Mouse (Mus musculus) forelimb bud, embryonic 11.5 days (tissue): ENCODE data around the gene Iqsec1.

Experiments
- DNase-seq: peaks from one replicate; pipeline ENCODE4 v3.0.0-alpha.2; 2012; ENCODE audit warnings: low read depth, low spot score

The Iqsec1 gene

DNA sequence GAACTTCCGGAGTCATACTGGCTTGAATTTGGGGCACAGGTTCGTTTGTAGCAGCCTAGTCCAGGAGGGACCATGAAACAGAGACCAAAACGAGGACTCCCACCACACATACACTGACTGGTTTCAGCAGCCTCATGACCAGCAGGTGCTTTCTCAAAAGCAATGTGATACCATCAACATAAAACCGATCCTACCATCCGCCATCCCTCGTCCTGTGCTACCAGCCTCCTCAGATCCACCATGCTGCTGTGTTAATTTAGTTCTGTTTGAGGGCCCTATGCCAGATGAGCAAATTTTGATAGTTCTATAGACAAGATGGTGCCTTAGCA lies 232.9 kb downstream of the Iqsec1 start:
- no peak for DNase-seq

DNA sequence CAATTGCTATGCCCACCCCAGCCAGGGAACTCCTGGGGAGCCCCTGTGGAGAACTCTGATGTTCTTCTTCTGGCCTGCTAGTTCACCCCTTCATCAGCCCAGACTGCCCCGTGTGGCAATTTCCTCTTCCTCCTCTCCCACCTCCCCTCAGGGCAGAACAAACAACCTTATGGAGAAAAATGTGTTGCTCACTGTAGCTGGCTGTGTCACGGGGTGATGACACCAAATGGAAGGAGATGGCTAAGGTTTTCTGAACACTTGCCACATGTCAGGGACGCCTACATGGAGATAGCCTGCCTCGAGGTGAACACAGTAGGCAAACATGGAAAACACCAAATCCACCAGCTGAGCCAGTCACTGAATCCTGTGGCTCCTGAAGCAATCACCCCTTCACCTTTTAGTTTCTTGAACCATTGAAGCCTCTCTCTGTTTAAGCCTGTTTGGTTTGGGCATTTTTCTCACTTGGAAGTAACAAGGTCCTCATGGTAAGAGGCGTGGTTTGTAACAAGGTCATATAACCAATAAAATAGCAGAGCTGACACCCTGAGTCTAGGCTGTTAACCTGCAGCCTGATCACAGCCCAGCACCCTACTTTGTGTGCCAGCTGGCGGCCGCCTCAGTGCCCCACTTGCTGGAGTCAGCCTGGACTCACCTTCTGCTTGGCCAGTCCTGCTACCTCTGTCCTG lies 233.4 kb downstream of the Iqsec1 start:
- no peak for DNase-seq

DNA sequence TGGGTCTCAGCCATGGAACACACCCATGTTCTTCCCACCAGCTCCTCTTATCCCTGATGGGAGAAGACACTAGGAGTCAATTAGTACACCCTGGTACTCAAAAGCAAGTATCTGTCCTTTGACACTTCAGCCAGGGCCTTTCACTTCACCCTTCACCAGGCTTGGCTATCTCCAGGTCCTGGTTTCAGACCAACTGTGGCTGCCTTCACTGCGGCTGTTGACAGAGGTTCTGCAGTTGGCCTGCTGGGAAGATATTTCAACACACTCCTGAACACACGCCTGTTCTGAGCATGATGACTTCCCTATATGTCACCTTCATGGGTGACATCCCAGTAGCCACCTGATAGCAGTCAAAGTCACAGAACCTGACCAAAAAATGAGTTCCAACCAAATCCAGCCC lies 234.4 kb downstream of the Iqsec1 start:
- DNase-seq = no peak

DNA sequence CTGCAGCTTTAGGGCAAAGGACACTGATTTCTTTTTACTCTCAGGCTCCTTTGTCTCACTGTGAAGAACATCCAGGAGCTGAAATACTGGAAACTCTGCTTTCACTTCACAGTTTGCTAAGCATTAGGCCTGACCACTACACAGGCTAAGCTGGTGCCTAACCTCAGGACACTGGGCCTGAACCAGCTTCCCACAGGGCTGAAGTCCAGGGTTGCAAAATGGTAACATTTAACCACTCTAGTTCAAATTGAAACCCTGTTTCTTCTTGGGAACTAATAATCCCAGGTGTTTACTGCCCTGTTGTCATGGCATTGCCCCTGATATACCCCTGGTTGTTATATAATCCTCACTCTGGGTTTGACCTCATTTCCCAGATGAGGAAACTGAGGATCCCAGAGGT lies 234.8 kb downstream of the Iqsec1 start:
- DNase-seq = no peak

DNA sequence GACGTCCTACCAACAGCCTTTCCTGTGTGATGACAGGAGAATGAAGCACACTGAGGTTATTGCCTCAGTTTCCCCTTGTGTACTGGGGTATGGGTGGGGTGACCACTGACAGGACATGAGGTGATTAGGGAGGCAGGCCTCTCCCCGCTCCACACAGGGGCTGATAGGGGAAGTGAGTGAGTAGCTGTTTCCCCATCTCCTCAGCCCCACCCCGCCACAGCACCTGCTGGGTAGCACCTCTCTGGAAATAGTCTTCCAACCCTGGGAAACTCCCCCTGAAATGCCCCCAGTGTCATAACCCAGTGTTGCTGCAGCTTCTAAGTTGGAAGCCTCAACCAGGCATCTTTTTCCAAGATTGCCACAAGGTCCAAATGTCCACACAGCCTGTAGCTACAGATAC lies 236.9 kb downstream of the Iqsec1 start:
- no peak for DNase-seq

DNA sequence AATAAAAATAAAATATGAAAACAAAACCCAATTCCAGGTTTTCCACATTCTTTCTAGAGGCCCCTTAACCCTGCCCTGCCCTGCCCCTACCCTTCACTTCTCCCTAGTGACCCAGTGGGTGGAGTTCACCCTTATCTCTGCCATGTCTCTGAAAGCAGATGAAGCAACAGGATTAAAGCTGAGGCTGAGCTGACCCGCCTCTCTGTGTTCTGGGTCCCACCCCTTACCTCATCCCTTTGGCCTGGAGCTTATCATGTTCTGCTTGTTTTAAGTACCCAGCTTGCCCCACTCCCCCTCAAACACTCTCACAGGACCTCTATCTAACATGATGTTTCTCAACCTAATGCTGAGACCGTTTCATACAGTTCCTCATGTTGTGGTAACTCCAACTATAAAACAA lies 238.4 kb downstream of the Iqsec1 start:
- no peak for DNase-seq

DNA sequence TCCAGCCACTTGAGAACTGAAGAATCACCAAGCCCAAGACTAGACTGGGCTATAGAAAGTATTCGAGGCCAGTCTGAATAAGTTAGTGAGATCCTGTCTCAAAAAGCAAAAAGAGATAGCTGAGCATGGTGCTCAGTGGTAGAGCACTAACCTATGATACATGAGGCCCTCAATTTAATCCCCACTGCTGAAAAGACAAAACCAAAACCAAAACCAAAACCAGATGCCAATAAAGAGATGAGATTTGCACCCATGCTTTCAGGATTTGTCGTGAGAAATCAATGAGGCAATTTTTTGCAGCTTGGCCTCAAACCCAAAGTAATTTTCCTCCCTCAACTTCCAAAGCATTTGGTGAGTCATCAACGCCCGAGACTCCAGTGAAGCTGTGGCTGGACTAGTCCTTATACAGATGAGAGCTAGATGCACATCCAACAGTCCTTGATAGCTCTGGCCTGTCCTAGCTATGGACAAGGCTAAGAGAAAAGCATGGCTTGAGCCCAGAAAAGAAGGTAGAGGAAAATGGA lies 239.0 kb downstream of the Iqsec1 start:
- no peak for DNase-seq

DNA sequence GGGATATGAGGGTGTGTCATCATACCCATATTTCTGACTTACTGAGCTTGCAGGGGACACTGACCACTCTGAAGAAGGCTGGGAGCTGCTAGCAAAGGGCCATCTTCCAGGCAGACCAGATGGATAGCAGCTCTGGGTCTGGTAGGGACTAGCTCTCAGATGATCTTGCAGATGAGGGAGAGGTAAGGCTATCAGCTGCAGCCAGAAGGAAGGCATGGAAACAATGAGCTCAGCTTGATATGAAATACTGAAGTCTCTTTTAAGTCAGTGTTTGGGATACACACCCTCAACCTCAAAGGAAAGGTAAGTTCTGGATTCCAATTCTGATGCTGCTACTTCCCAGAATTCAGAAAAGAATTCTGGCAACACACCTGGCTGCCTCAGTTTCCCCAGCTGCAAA lies 239.5 kb downstream of the Iqsec1 start:
- DNase-seq = no peak

DNA sequence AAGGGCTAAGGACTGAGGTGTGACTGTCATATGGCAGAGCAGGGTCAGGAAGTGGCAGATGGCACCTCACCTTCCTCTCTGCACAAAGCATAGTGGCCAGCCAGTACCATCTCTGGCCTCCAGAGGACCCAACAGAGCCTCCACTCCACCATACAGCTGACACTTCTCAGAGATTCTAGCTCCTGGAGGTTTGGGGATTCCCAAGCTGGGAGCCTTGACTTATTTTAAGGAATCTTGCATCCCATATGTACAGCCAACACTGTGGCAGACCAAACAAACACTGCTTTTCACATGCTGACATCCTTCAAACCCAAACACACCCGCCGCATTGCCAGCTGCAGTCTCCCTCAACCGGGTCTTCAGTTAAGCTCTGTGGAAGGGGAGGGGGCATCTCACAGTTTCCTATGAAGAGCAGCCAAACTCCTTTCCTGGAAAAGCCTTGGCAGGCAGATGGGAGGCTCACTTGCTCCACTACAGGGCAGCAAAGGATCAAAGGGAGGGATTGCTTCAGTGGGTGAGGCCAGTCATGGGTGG lies 242.1 kb downstream of the Iqsec1 start:
- no peak for DNase-seq

DNA sequence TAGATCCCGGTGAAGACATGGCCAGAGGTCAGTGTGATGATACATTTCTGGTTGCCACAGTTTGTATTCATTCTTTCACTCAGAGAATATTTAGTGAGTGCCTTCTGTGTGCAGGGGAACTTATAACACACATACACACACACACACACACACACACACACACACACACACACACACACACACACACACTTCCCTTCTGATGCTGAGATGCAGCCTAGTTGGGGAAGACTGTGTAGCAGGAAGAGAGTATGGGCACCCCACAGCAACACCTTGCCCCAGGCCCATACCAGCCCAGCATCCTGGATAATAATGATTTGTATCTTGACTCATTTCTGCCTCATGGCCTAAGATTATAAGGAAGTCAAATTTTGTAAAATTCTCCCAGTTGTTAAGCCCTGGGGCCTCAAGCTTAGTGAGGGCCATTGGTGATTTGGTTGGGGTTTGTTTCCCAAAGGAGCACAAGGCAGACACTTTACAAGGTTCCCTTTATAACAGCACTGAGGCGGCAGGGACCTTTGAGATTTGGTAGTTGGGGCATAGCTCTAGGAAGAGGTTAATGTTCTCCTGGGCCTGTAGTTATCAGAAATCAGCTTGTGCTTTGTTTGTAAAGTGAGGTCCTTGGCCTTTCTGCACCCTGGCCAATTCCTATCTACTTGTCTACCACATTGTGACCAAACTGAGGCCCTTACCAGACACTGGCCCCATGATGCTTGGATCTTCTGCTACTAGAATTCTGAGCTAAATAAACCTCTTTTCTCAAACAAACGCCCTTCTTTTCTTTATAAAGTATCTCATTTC lies 242.9 kb downstream of the Iqsec1 start:
- DNase-seq = no peak

DNA sequence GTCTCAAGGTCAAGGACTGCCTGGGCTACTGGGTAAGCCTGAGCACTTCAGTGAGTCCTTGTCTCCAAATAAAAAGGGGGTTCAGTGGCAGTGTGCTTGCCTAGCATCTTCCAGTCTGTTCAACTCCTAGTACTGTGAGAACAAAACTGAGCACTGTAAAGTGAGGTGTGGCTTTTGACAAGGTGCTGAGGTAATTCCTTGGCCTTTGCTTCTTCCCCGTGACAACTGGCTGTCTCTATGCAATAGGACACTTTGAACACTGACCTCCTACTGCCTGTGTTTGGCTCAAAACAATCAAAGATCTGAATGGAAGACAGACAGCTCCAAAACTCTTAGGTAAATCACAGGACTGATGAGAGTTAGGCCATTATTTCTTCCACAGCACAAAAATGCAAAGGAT lies 246.0 kb downstream of the Iqsec1 start:
- no peak for DNase-seq

DNA sequence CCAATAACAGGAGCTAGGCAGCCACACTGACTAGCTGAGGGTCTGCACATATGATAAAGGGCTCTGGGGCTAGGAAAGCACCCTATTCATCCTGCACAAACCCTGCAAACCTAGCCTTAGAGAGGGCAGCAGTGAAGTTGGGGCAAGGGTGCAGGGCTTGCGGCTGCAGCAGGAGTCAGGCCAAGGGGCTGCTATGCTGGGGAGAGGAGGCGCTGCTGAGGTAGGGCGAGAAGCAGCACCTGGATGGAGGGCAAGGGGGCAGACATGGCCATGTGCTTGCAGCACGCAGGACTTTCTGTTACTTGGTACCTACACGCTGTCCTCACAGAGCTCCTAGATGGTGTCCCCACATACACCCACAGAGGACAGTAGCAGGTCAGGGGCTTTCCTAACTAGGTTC lies 246.8 kb downstream of the Iqsec1 start:
- no peak for DNase-seq

DNA sequence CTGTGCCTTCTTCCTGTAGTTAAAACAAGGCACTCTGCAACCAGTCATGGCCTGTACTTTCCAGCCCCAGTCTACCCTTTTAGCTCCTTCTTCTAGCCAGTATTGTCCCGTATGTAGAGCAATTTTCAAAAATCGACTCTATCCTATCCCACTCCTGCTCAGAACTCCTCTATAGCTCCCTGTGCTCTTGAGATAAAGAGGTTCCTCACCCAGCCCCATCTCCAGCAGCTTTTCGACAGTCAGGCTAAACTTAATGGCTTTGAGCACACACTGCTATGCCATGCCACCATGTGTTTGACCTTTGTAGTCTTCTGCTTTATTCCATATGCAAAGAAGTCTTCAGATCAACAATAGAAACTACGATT lies 247.4 kb downstream of the Iqsec1 start:
- no peak for DNase-seq

DNA sequence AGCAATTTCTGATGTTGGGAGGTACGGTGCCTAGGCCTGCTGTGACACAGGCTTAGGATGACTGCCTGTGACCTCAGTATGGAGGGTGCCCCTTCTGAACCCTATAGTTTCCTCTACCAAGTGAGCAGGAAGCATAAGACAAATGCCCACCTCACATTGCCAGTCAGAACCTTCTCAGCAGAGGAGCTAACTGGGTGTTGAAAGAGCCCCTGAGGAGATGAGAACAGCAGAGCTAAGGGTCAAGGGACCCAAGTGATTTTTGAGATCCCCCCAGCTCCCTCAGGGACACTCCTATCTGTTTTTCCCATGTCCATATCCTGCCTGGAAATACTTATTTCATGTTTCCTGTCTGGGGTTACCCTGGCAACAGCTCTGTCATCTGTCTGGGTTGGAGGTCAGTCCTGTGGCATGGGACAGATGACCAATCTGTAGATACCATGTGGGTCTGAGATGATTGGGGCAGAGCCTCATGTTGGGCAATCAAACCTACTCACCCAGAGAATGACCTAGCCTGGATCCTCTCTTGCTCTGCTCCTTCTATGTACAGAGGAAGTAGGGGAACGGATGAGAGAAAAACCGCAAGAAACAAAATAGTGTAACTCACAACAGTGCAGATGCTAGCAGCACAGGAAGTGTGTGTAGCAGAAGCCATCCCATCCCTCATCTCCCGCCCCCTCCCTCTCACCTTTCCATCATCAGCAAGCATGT lies 248.0 kb downstream of the Iqsec1 start:
- DNase-seq = no peak

DNA sequence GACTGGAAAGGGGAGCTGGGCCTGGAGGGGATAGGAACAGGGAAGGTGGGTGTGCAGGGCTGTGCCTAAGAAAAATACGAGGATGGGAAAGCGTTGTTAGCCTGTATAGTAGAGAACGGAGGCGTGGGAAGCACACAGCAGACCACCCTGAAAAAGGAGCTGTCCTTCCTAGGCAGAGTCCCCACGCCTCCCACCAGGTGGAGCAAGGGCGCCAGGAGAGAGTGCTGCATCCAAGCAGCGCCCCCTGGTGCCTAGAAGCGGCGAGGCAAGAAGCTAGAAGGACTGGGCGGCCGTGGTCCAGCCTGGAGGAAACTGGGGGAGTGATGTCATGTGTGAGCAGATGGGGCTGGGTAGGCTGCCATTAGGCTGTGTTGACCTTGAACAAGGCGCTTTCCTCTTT lies 251.1 kb downstream of the Iqsec1 start:
- peak; percentile 92 for DNase-seq

DNA sequence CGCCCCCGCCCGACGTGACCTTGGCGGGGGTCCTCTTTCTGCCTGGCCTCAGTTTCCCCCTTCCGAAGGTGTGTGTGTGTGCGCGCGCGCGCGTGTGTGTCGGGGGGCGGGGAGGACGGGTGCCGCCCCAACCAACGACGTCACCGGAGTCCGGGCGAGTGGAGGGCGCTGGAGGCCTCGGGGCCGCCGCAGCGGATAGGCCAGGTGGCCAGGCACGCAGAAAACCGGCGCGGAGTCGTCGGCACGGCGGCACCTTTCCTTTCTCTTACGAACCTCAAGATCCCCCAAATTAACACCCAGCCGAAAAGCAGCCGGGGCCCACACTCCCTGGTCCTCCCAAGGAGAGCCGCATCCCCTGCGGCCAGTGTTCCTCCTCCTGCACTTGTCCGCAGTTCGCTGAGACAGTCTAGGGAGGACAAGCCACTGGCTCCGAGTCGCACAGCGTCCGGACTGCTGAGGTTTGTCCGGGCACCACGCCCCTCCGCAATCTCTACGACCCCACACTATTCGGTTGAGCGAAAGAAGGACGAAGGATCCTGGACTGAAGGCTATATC lies 251.7 kb downstream of the Iqsec1 start:
- DNase-seq = no peak

DNA sequence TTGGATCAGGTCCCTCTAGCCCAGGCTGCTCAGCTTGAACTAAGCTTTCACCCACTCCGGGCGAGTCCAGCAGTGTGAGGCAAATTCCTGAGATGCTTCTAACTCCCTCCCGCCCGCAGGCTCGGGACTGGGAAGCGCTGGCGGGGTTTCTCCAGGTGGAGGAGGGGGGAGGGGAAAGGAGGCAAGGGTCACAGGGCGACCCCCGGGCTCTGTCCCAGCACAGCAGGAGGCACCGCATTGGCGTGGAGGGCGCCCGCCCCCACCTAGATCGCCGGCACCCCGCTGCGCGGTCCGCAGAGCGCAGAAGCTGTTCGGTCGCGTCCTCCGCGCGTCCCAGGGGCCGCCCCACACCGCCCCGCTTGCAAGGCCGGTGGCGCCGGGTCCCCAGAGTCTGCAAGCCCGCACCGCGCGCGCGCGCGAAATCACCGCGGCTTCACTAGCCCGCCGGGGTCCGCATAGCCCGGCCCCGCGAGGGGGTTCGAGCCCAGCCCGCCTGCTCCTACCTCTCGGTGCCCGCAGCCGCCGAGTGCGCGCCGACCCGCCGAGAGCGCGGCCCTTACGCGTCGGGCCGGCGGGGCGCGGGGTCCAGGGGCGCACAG lies 252.3 kb downstream of the Iqsec1 start:
- peak; percentile 49 for DNase-seq

DNA sequence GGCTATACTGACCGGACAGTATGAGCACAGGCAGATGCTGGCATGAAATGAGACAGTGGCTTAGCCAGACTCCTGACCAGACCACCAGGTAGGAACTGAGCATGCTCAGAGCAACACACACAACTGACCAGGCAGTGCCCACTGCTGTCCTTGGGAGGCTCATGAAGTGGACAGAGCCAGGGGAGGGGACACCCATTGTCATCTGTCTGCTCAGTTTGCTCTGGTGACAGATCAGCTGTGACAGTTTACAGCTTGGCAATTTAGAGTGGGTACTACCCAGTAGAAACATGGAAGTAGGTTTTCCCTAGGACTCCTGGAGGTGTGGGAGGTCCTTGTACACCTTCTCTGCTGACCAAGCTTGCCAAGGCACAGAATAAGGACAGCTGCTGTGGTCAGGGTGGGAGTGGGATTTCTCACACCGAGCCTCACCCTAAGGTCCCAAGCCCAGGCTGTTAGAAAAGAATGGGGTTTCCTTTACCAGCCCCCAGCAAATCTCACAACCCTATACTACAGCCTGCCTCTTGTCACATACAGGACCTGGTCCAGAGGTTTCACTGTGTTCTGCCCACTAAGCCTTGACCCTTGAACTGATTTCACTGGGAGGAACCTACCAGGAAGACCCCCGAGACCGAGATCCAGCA lies 253.0 kb downstream of the Iqsec1 start:
- no peak for DNase-seq

DNA sequence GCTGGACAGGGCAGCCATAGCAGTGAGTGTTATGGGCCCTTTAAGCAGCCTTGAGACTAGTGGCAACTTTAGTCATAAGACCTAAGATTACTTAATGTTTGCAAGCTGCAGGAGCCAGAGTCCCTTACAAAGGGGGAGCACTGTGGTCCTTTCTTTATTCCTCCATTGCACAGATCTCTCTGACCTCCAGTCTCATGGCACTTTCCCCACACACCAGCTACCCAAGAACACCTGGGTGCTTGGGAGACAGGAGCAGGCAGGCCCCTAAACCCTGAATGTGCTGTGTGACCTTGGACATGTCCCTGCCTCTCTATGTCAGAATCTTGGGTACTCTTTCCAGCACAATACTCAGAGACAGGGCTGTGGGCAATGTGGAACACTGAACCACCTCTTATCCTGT lies 253.7 kb downstream of the Iqsec1 start:
- DNase-seq = no peak

DNA sequence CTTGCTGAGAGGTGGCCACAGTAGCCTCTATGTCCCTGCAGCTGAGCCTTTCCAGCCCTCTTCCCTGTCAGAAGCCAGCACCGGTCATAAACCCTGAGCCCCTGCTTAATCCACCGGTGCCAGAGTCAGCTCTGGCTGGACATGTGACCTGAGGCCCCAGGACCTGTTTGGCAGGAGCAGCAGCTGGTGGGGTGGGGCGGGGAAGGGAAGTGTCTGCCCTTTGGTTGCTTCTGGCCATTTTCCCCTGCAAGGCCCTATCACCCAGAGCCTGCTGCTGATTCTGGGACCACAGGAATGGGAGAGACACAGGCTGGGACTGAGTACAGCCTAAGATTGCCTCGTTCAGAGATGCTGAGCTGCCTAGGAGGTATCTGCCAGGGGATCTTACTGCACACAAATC lies 257.2 kb downstream of the Iqsec1 start:
- DNase-seq = no peak

DNA sequence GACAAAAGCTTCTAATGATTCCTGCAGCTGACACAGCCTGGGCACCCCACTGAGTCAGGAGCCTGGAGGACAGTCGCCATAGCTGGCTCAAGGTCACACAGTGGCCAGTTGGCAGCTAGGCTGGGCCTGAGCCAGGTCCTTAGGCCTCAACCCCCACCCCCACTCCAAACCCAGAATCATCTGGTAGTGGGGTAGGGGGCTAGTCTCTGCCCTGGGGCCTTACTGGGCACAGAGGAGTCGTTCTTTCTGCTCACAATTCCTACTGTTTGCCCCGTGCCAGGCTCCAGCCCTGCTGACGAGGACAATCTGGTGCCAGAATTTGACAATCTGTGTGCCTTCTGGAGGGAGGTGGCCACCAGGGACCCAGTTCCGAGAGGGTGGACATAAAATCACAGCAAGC lies 258.7 kb downstream of the Iqsec1 start:
- DNase-seq = no peak
